Mouse (Mus musculus) adrenal gland, postnatal 25 days (tissue): ENCODE measurements around the gene Gpatch2. TPM values are rescaled to one million over a fixed set of nuclear protein-coding genes. Genes with fewer than 3 reads are reported as not detected.

ENCODE experiments used
- DNase-seq: peaks from one replicate; pipeline ENCODE4 v3.0.0; 2021; ENCODE audit warnings: mixed read lengths
- long read RNA-seq: library from polyadenylated mRNA; stranded (forward); transcript quantifications from one replicate; pipeline ENCODE4 v2.0.0, GENCODE M21; 2021
- total RNA-seq: library from RNA; stranded (reverse); gene quantifications from 2 replicates; pipeline ENCODE4 v1.2.3, GENCODE M21; 2021

Gpatch2 gene
- total RNA-seq, result 26.0 and 29.4 TPM in 2 replicates
- long read RNA-seq, full-length matches to known transcripts, result 1 of 6 reads
- long read RNA-seq, partial matches to known transcripts, result 4 of 6 reads
- long read RNA-seq, other reads (novel, unspliced or antisense), result 1 of 6 reads

- peak; percentile 77 for DNase-seq
Measured at GRCm38 (mm10) chr1:187215181-187216116, at the start of gene Gpatch2, which contains the start of gene Spata17. TSS of gene Gpatch2 (plus strand) at chr1:187215508. TSS of gene Spata17 (minus strand) at chr1:187215465.

GRCm38 (mm10) chr1:187169646-187170045 is 45.7 kb upstream of the Gpatch2 start:
- no peak for DNase-seq

GRCm38 (mm10) chr1:187170361-187170760 is 44.9 kb upstream of the Gpatch2 start:
- DNase-seq, result no peak

GRCm38 (mm10) chr1:187175991-187176390 is 39.3 kb upstream of the Gpatch2 start:
- no peak for DNase-seq

- DNase-seq, result no peak
Measured at GRCm38 (mm10) chr1:187178546-187178945, 36.8 kb upstream of the Gpatch2 start.

- DNase-seq, result no peak
Measured at GRCm38 (mm10) chr1:187205506-187205905, 9.8 kb upstream of the Gpatch2 start.

- DNase-seq, result no peak
Measured at GRCm38 (mm10) chr1:187209496-187209895, 5.8 kb upstream of the Gpatch2 start.

GRCm38 (mm10) chr1:187210736-187211135 is 4.6 kb upstream of the Gpatch2 start:
- DNase-seq, result no peak

- no peak for DNase-seq
Measured at GRCm38 (mm10) chr1:187216620-187217410, 1.5 kb downstream of the Gpatch2 start.

- no peak for DNase-seq
Measured at GRCm38 (mm10) chr1:187220756-187221155, 5.4 kb downstream of the Gpatch2 start.

GRCm38 (mm10) chr1:187226328-187227025 is 11.2 kb downstream of the Gpatch2 start:
- no peak for DNase-seq

GRCm38 (mm10) chr1:187228414-187229146 is 13.3 kb downstream of the Gpatch2 start:
- no peak for DNase-seq

GRCm38 (mm10) chr1:187230255-187230654 is 14.9 kb downstream of the Gpatch2 start:
- DNase-seq, result no peak

- no peak for DNase-seq
Measured at GRCm38 (mm10) chr1:187232196-187232955, 17.1 kb downstream of the Gpatch2 start.

GRCm38 (mm10) chr1:187232996-187233615 is 17.8 kb downstream of the Gpatch2 start:
- DNase-seq, result no peak

- DNase-seq, result no peak
Measured at GRCm38 (mm10) chr1:187235161-187235560, 19.9 kb downstream of the Gpatch2 start.

GRCm38 (mm10) chr1:187236296-187236695 is 21.0 kb downstream of the Gpatch2 start:
- DNase-seq, result no peak

- no peak for DNase-seq
Measured at GRCm38 (mm10) chr1:187238061-187238460, 22.8 kb downstream of the Gpatch2 start.

- no peak for DNase-seq
Measured at GRCm38 (mm10) chr1:187240304-187240703, 25.0 kb downstream of the Gpatch2 start.

- DNase-seq, result no peak
Measured at GRCm38 (mm10) chr1:187241329-187241728, 26.0 kb downstream of the Gpatch2 start.
